Mouse (Mus musculus): ENCODE results near the gene Tmem52.

DNA sequence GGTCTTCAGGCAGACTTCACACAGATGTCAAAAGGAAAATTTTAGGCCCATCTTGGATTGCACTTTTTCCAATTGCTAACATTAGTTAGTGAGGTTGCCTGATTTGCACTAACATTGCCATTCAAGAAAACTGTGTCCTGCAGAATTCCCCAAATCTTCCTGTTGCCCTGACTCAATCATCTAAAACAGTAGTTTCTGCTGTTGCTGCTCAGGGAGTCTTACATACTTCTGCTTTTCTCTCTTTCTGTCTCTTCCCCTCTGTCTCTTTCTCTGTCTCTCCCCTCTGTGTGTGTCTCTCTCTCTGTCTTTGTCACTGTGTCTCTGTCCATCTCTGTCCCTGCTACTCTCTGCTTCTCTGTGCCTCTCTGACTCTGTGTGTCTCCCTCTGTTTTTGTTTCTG is 40.5 kb upstream of the Tmem52 start:
- TF ChIP-seq TAL1 (IDR thresholded peaks at IDR 0.05; ENCODE audit: low read length) (no peak), GATA1 (IDR thresholded peaks at IDR 0.05; ENCODE audit: low read length) (no peak)

All from erythroblast, embryonic 14.5 days (primary cell).